Mouse (Mus musculus) heart, embryonic 13.5 days (tissue): ENCODE measurements around the gene Gtf2ird1. TPM values are rescaled to one million over a fixed set of nuclear protein-coding genes. Genes with fewer than 3 reads are reported as not detected.
A peak's percentile ranks its signal among the peaks of the same experiment; 100 is the strongest.

Experiments used
- ATAC-seq: fragments of 200-750 bp; cut with Nextera tagmentation; 2 replicates; pipeline ENCODE4 v1.8.0; 2017; ENCODE audit warnings: moderate TSS enrichment; ENCODE audit not compliant: insufficient number of reproducible peaks, low FRiP score, low TSS enrichment; ENCODE audit errors: extremely low read depth
- H3K27ac ChIP-seq: fragments of 300-500 bp; sonication (generic); replicated peaks from 2 replicates; pipeline ENCODE4 v1.5.1; 2015; ENCODE audit warnings: moderate library complexity, mild to moderate bottlenecking, inconsistent platforms
- H3K27me3 ChIP-seq: fragments of 300-500 bp; sonication (generic); replicated peaks from 2 replicates; pipeline ENCODE4 v1.6.1; 2015; ENCODE audit warnings: mild to moderate bottlenecking, inconsistent platforms
- H3K36me3 ChIP-seq: fragments of 300-500 bp; sonication (generic); 2 replicates; pipeline ENCODE4 v1.6.1; 2015; ENCODE audit warnings: mild to moderate bottlenecking, inconsistent platforms
- H3K4me1 ChIP-seq: fragments of 300-500 bp; sonication (generic); 2 replicates; pipeline ENCODE4 v1.6.1; 2015; ENCODE audit warnings: inconsistent platforms
- H3K4me2 ChIP-seq: fragments of 300-500 bp; sonication (generic); 2 replicates; pipeline ENCODE4 v1.6.1; 2015; ENCODE audit warnings: inconsistent platforms, mild to moderate bottlenecking, moderate library complexity
- H3K4me3 ChIP-seq: fragments of 300-500 bp; sonication (generic); 2 replicates; pipeline ENCODE4 v1.5.1; 2015; ENCODE audit warnings: moderate library complexity, mild to moderate bottlenecking, inconsistent platforms
- H3K9ac ChIP-seq: fragments of 300-500 bp; sonication (generic); 2 replicates; pipeline ENCODE4 v1.6.1; 2015; ENCODE audit warnings: inconsistent platforms, mild to moderate bottlenecking, moderate library complexity
- H3K9me3 ChIP-seq: fragments of 300-500 bp; sonication (generic); 2 replicates; pipeline ENCODE4 v1.6.1; 2016; ENCODE audit warnings: inconsistent platforms
- WGBS: fragments of 180-500 bp; shearing (Covaris S2); methylation state at CpG from one replicate; pipeline ENCODE4 v1.1.7; 2015; ENCODE audit warnings: mixed read lengths; 5-methylcytosine and 5-hydroxymethylcytosine counted together
- polyA plus RNA-seq: library from polyadenylated mRNA; unstranded; fragments of >200 nt; fragmentation: Nextera tagmentation; extraction: Ambion mirVana; gene quantifications from 2 replicates; pipeline ENCODE4 v1.2.1, GENCODE M21; 2015

The Gtf2ird1 gene
- polyA plus RNA-seq, 1 experiment from 2014 or later = 53.4 TPM

DNA sequence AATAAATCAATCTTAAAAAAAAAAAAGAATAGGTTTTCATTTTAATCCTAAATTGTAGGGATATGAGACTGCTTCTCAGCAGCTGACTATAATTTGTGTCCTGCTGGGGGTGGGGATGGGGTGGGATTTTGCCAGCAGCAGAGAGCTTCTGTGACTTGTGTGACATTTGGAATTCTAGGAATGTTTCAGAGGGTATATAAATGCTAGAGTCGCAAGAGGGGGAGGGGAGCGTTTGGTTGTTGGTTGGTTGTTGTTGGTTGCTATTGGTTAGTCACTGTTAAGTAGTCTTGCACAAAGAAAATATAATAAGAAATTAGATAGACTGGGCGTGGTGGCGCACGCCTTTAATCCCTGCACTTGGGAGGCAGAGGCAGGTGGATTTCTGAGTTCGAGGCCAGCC is 137.6 kb downstream of the Gtf2ird1 start:
- peaks cover 30% of the 10 kb centered on the region for H3K4me1 ChIP-seq

DNA sequence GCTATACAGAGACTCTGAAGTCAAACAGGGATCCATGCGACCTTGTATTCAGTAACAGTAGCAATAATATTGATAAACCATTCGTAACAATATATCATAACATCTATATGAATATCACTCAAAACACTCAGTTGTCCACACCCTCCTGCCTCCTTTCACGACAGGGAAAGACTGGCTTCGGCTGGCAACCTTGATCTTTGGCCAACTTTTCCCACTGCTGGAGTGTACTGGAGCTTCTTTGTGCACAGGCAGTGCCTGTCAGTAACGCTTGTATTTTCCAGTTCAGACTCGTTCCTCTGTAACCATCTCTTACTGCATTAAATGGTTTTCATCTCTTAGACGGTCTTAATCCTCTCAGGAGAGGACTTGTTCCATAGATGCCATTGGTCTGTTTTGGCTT is 139.8 kb downstream of the Gtf2ird1 start:
- Histone ChIP-seq H3K4me2 (0 out of 2 replicates have a peak overlapping the region, but pooled peaks have one; percentile 87), H3K9me3 (no peaks in the 10 kb centered on the region), H3K36me3 (0 out of 2 replicates have a peak, but pooled peaks cover 3% of the 10 kb centered on the region), H3K27ac (peak overlapping the region; percentile 100), H3K4me3 (no peak overlapping the region), H3K9ac (no peak overlapping the region), H3K4me1 (peaks cover 38% of the 10 kb centered on the region), H3K27me3 (no peaks in the 10 kb centered on the region)
- no peak for ATAC-seq
- WGBS = 59% methylated on average over 7 of the region's 7 CpGs

More for the DNA sequence above, 137.6 kb downstream of the Gtf2ird1 start:
- H3K36me3 ChIP-seq = no peaks in the 10 kb centered on the region
- WGBS = 68% methylated on average over 6 of the region's 6 CpGs
- H3K9me3 ChIP-seq = no peaks in the 10 kb centered on the region
- H3K4me2 ChIP-seq = no peak overlapping the region
- no peak overlapping the region for H3K27ac ChIP-seq
- no peak for ATAC-seq
- H3K27me3 ChIP-seq = no peaks in the 10 kb centered on the region
- H3K4me3 ChIP-seq = no peak overlapping the region
- no peak overlapping the region for H3K9ac ChIP-seq

DNA sequence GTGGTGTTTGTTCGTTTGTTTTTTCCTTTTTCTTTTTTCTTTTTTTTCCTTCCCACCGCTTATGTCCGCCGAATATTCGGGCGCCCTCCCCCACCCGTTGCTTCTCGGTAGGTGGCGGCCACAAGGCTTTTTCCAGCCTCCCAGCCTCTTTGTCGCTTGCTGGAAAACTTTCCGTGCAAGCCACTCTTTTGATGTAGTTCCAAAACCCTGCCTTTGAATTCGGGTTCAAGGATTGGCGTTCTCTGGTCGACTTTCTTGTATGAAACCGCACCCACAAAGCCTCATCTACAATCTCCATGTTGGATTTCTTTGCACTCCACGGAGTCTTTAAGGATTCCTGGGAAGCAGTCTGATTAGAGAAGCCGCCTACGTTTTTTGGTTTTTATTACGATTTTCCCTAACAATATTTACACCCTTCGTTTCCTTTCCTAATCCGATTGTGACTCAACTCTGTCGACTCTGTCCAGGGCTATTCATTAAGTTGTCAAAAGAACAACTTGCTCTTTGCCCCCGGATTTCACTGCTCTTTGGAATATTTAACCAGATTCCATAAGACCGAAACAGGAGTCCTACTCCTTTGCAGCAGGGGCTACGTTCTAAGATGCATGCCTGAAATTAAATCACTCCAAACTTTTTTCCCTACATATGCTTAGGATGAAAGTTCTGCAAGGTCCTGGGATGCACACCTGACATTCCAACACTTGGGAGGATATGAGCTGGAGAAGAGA is 140.7 kb downstream of the Gtf2ird1 start:
- Histone ChIP-seq H3K4me2 (peak overlapping the region; percentile 87), H3K4me1 (peaks cover 46% of the 10 kb centered on the region), H3K4me3 (peak overlapping the region; percentile 96), H3K27ac (peak overlapping the region; percentile 100), H3K9me3 (no peaks in the 10 kb centered on the region), H3K9ac (peak overlapping the region; percentile 90), H3K36me3 (peaks cover 12% of the 10 kb centered on the region), H3K27me3 (no peaks in the 10 kb centered on the region)
- ATAC-seq = no peak
- WGBS = 2% methylated on average over 25 of the region's 25 CpGs

GRCm38 (mm10) chr5:134314688-134315622 is 141.6 kb downstream of the Gtf2ird1 start, which contains the start of gene Gtf2i:
TSS of gene Gtf2i (minus strand) at chr5:134314760.
- peaks cover 53% of the 10 kb centered on the region for H3K4me1 ChIP-seq
- peak within 1 kb of the TSS; percentile 100 for H3K9ac ChIP-seq
- H3K27me3 ChIP-seq = no peaks in the 10 kb centered on the region
- H3K4me2 ChIP-seq = peak within 1 kb of the TSS; percentile 87
- ATAC-seq = peak; percentile 86
- 1% methylated on average over 38 of the region's 40 CpGs for WGBS
- no peaks in the 10 kb centered on the region for H3K9me3 ChIP-seq
- H3K4me3 ChIP-seq = peak within 1 kb of the TSS; percentile 96
- H3K27ac ChIP-seq = peak within 1 kb of the TSS; percentile 100
- H3K36me3 ChIP-seq = peaks cover 20% of the 10 kb centered on the region

DNA sequence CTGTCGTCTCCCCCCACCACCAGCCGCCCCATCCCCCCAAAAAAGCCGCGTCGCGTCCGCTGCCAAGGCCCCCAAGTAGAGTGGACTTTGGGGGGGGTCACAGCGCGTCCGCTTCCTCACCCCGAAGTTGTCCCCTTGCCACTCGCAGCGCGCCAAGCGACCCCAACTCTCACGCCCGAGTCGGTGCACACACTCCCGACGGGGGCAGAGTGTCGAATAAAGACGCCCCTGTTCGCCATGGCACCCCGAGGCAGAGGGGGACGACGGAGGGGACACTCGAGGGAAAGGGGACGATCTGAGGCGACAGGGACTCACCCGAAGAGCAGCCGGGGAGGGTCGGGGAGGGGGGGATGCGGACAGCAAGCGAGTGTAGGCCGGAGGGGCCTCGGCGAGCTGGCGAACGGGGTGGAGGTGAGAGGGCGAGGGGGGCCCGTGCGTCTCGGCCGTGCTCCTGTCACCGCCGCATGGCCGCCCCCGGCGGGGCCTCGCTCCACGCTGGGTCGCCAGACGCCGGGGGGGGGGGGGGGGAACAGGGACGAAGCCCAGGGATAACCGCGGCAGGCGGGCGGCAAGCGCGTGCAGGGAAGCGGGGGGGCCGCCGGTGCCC is 142.3 kb downstream of the Gtf2ird1 start:
- H3K4me1 ChIP-seq = peaks cover 53% of the 10 kb centered on the region
- peak overlapping the region; percentile 100 for H3K27ac ChIP-seq
- no peaks in the 10 kb centered on the region for H3K9me3 ChIP-seq
- H3K4me3 ChIP-seq = peak overlapping the region; percentile 96
- peaks cover 28% of the 10 kb centered on the region for H3K36me3 ChIP-seq
- under 1% methylated on average over 32 of the region's 64 CpGs for WGBS
- H3K27me3 ChIP-seq = no peaks in the 10 kb centered on the region
- H3K4me2 ChIP-seq = peak overlapping the region; percentile 87
- peak; percentile 12; the same call in 1 of the 2 replicates for ATAC-seq
- peak overlapping the region; percentile 100 for H3K9ac ChIP-seq

DNA sequence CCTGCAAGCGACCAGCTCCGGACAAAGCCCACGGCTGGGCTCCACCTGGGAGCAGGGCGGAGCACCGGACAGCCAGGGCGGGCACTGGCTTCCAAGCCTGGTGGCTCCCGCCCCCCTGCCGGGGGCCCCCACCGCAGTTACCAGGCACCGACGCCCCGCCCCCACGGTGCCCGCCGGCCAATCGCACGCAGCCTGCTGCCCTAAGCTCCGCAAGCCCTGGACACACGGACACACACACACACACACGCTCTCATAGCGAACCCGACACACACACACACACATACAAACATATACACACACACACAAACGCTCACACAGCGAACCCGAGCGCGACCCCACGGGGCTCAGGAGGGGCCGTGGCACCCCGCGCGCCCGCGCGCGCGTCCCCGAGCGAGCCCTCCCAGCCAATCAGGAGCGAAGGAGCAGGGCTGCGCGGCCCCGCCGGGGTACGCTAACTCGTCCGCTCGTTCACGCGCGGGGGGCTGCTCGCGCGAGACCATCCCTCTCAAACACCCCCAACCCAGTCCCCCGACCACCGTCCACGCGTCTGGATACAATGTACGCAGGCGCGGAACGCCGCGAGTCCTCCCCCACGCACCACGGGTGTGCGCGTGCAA is 143.0 kb downstream of the Gtf2ird1 start:
- Histone ChIP-seq H3K27ac (peak overlapping the region; percentile 100), H3K36me3 (peaks cover 32% of the 10 kb centered on the region), H3K4me3 (peak overlapping the region; percentile 96), H3K9me3 (no peaks in the 10 kb centered on the region), H3K9ac (peak overlapping the region; percentile 100), H3K27me3 (no peaks in the 10 kb centered on the region), H3K4me1 (peaks cover 50% of the 10 kb centered on the region), H3K4me2 (peak overlapping the region; percentile 87)
- peak; percentile 82 for ATAC-seq
- under 1% methylated on average over 59 of the region's 68 CpGs for WGBS

- H3K4me1 ChIP-seq = peaks cover 49% of the 10 kb centered on the region
- WGBS = 7% methylated on average over 19 of the region's 19 CpGs
- peak overlapping the region; percentile 100 for H3K9ac ChIP-seq
- H3K27ac ChIP-seq = peak overlapping the region; percentile 100
- peak overlapping the region; percentile 87 for H3K4me2 ChIP-seq
- H3K4me3 ChIP-seq = peak overlapping the region; percentile 96
- no peaks in the 10 kb centered on the region for H3K9me3 ChIP-seq
- no peak for ATAC-seq
- peaks cover 39% of the 10 kb centered on the region for H3K36me3 ChIP-seq
- H3K27me3 ChIP-seq = no peaks in the 10 kb centered on the region
Measured at GRCm38 (mm10) chr5:134312691-134313450, 143.6 kb downstream of the Gtf2ird1 start.

- no peaks in the 10 kb centered on the region for H3K27me3 ChIP-seq
- H3K4me3 ChIP-seq = peak overlapping the region; percentile 96
- H3K36me3 ChIP-seq = peaks cover 48% of the 10 kb centered on the region
- 74% methylated on average over 6 of the region's 6 CpGs for WGBS
- H3K27ac ChIP-seq = peak overlapping the region; percentile 100
- ATAC-seq = no peak
- peak overlapping the region; percentile 100 for H3K9ac ChIP-seq
- peaks cover 50% of the 10 kb centered on the region for H3K4me1 ChIP-seq
- peak overlapping the region; percentile 87 for H3K4me2 ChIP-seq
- H3K9me3 ChIP-seq = no peaks in the 10 kb centered on the region
Measured at GRCm38 (mm10) chr5:134311894-134312411, 144.6 kb downstream of the Gtf2ird1 start.

DNA sequence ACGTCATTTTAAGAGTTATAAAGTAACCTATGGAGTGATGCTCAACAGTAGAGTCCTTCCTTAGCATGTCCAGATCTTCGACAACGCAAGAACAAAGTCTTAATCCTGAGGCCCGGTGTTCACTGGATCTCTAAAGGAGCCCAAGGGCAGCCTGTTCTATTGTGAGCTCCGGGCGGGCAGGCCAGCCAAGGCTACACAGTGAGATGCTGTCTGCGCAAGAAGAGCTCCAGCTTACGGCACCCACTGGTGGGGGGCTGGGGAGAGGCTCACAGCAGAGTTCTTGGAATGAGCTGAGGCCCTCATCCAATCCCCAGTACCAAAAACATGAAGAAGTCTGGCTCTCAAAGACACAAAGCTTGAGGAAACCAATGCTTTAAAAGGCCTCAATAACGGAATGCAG is 146.3 kb downstream of the Gtf2ird1 start:
- H3K27ac ChIP-seq = no peak overlapping the region
- no peaks in the 10 kb centered on the region for H3K27me3 ChIP-seq
- no peak for ATAC-seq
- WGBS = 90% methylated on average over 9 of the region's 9 CpGs
- H3K9ac ChIP-seq = no peak overlapping the region
- no peaks in the 10 kb centered on the region for H3K9me3 ChIP-seq
- no peak overlapping the region for H3K4me3 ChIP-seq
- H3K4me2 ChIP-seq = no peak overlapping the region
- peaks cover 66% of the 10 kb centered on the region for H3K36me3 ChIP-seq
- peaks cover 41% of the 10 kb centered on the region for H3K4me1 ChIP-seq

DNA sequence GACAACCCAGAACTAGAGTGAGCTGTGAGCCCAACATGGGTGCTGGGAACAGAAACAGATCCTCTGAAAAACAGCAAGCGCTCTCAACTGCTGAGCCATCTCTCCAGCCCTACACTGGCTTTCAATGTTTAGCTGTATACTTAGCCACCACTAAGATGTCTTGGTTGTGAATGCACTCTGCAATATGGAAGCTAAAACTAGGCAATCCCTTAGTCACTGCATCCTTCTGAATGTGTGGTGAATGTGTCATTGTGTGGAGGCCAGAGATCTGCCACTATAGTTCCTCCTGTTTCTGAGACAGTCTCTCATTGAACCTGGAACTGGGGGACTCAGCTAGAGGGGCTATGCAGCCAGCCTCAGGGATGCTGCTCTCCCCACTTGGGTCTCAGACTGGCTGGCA is 147.2 kb downstream of the Gtf2ird1 start:
- no peak overlapping the region for H3K4me3 ChIP-seq
- peaks cover 41% of the 10 kb centered on the region for H3K4me1 ChIP-seq
- no peaks in the 10 kb centered on the region for H3K9me3 ChIP-seq
- no peak for ATAC-seq
- no peaks in the 10 kb centered on the region for H3K27me3 ChIP-seq
- peaks cover 74% of the 10 kb centered on the region for H3K36me3 ChIP-seq
- 92% methylated on average over 1 of the region's 1 CpGs for WGBS
- H3K4me2 ChIP-seq = no peak overlapping the region
- H3K27ac ChIP-seq = no peak overlapping the region
- H3K9ac ChIP-seq = no peak overlapping the region
